Mouse (Mus musculus) G1E (cell line): ENCODE results near the gene Kif21a. TPM values are rescaled to one million over a fixed set of nuclear protein-coding genes. Genes with fewer than 3 reads are reported as not detected.

Experiments
- ATAC-seq: 2 replicates; pipeline ENCODE4 v1.8.0; 2016; ENCODE audit warnings: mild to moderate bottlenecking; ENCODE audit not compliant: insufficient number of reproducible peaks, poor library complexity, low FRiP score, severe bottlenecking; ENCODE audit errors: extremely low read depth
- DNase-seq: peaks from one replicate; pipeline ENCODE4 v3.0.0; 2012; ENCODE audit warnings: low spot score
- H3K27me3 ChIP-seq: 2 replicates; pipeline ENCODE4 v1.6.1; 2012; ENCODE audit warnings: mild to moderate bottlenecking, low read length, inconsistent platforms; ENCODE audit not compliant: insufficient read depth
- H3K36me3 ChIP-seq: replicated peaks from 2 replicates; pipeline ENCODE3; 2012; ENCODE audit warnings: mild to moderate bottlenecking, inconsistent platforms
- H3K4me1 ChIP-seq: 2 replicates; pipeline ENCODE4 v1.6.1; 2012; ENCODE audit warnings: low read depth, low read length, inconsistent platforms, mixed read lengths; ENCODE audit not compliant: insufficient read depth
- H3K4me3 ChIP-seq: 2 replicates; pipeline ENCODE4 v1.5.1; 2012; ENCODE audit warnings: low read depth, mild to moderate bottlenecking, inconsistent platforms, low read length, moderate library complexity, mixed read lengths
- H3K9me3 ChIP-seq: replicated peaks from 2 replicates; pipeline ENCODE4 v1.6.1; 2012; ENCODE audit warnings: inconsistent platforms
- CTCF ChIP-seq: IDR thresholded peaks from 2 replicates; pipeline ENCODE4 v1.5.1; 2012; ENCODE audit warnings: low read depth, low read length, inconsistent platforms, mixed read lengths
- GATA1 ChIP-seq: IDR thresholded peaks from 2 replicates; pipeline ENCODE4 v1.6.1; 2012; ENCODE audit warnings: borderline replicate concordance, low read length, inconsistent platforms, mixed read lengths
- GATA2 ChIP-seq: IDR thresholded peaks from 2 replicates; pipeline ENCODE4 v1.6.1; 2012; ENCODE audit warnings: low read depth, low read length, inconsistent platforms, borderline replicate concordance
- POLR2AphosphoS5 ChIP-seq: IDR thresholded peaks from 2 replicates; pipeline ENCODE4 v1.6.1; 2012; ENCODE audit warnings: low read depth, low read length, inconsistent platforms; ENCODE audit not compliant: insufficient replicate concordance
- TAL1 ChIP-seq: conservative IDR thresholded peaks from 2 replicates; pipeline ENCODE4 v1.6.1; 2012; ENCODE audit warnings: low read depth, low read length, inconsistent platforms, mixed read lengths
- polyA plus RNA-seq: library from polyadenylated mRNA; stranded (reverse); fragments of >175 nt; gene quantifications from 2 replicates; pipeline ENCODE4 v1.2.3, GENCODE M21; 2012
- total RNA-seq, 2 experiments: library from RNA; stranded (forward) in 1 of 2; stranded (reverse) in 1 of 2; fragments of 200-1000 nt in 1 of 2; fragments of >200 nt in 1 of 2; fragmentation: Nextera tagmentation in 1 of 2; gene quantifications; 2 replicates each; pipeline ENCODE4 v1.2.3; 2014 to 2017

The Kif21a gene
- total and polyA plus RNA-seq, 3 experiments: not detected

DNA sequence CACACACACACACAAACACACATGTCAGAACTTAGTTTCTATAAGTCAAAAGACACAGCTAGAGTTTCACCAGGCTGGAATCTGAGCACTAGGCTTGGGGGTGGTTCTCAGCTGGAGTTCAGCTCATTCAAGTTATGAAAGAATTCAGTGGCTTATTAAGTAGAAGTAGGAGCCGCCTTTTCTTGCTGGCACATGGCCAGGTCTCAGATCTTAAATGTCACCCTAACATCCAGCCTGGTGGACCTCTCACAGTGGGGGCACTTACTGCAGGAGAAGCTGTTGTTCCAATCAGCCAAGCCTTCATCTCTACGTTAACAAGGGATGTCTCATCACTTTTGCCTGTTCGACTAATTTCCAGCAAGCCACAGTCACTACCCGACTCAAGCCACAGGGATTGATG is 39.5 kb downstream of the Kif21a start:
- no peaks in the 10 kb centered on the region for H3K27me3 ChIP-seq
- H3K9me3 ChIP-seq: peaks cover 24% of the 10 kb centered on the region
- H3K4me1 ChIP-seq: no peaks in the 10 kb centered on the region
- no peak overlapping the region for H3K4me3 ChIP-seq
- DNase-seq: no peak
- H3K36me3 ChIP-seq: no peaks in the 10 kb centered on the region
- ATAC-seq: no peak
- TF ChIP-seq GATA2 (no peak), CTCF (no peak), GATA1 (no peak), TAL1 (no peak)

DNA sequence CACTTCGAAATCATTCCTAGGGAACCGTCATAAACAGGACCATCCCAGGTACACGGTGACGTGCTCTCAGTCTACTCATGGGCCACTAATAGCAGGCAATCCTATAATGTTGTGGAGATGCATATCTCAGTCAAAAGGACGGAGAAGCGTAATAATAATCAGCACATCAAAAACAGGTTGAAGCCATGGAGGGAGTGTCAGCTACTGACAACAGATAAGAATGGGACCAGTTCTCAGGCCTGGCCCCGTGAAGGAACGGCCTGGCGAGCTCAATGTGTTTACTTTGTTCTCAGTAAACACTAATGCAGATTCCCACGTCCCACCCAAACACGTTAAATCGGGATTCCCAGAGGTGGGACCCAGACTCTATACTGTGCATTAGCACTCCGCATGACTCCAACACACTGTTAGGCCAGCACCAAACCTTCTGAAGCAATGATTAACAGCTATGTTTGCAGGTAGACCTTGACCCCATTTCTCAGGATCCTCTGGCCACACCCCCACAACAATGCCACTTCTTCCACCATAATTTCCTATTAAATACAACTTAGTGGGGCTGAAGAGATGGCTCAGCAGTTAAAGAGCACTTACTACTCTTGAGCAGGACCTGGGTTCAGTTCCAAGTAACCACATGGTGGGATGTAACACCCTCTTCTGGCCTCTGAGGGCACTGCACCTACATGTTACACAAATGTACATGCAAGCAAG is 42.5 kb downstream of the Kif21a start:
- no peaks in the 10 kb centered on the region for H3K4me1 ChIP-seq
- H3K36me3 ChIP-seq: no peaks in the 10 kb centered on the region
- no peak for ATAC-seq
- no peak overlapping the region for H3K4me3 ChIP-seq
- H3K9me3 ChIP-seq: peaks cover 25% of the 10 kb centered on the region
- H3K27me3 ChIP-seq: no peaks in the 10 kb centered on the region
- TF ChIP-seq GATA2 (no peak), POLR2AphosphoS5 (no peak), TAL1 (no peak), CTCF (no peak), GATA1 (no peak)
- DNase-seq: no peak

DNA sequence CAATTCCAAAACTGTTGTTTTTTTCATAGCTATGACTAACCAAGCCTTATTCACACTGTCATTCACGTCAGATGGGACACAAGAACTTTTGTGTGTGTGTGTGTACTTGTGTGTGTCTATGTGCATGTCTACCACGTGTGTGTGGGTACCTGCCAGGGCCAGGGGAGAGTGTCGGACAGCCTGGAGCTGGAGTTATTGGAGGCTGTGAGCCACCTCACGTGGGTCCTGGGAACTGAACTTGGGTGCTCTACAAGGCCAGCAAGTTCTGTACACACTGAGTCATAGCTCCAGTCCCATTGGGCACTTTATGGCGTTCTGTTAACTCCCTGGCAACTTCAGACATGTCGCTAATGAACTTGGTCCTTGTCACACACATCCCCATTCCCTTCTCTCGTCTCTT is 45.0 kb downstream of the Kif21a start:
- Histone ChIP-seq H3K4me1 (no peaks in the 10 kb centered on the region), H3K36me3 (no peaks in the 10 kb centered on the region), H3K27me3 (no peaks in the 10 kb centered on the region), H3K9me3 (peaks cover 32% of the 10 kb centered on the region), H3K4me3 (no peak overlapping the region)
- ATAC-seq (no peak), DNase-seq (no peak)
- TF ChIP-seq TAL1 (no peak), POLR2AphosphoS5 (no peak), GATA1 (no peak), GATA2 (no peak), CTCF (no peak)

DNA sequence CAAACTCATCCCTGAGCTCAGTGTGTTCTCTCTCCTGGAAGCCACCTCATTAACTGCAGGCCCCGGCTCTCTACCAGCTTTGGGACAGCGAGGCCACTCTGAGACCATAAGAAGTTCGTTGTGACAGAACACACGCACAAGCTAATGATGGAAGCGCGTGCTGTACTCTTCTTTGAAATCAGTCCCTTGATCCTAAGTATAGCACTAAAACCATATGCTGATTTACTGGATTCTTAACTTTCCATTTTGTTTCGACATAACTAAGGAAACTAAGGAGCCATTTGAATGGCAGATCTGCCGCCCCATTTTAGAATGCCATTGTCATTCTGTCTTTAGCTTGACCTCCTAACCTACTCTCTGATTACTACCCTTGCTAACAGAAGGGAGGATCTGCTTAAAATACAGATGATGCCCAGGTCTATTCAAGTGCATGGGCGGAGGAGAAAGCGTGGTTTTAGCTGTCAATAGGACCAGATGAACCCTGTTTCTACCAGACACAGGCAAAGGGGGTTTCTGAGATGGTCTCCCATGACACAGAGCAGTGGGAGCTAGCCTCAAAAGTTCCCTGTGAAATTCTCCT is 48.6 kb downstream of the Kif21a start:
- ATAC-seq (no peak), DNase-seq (no peak)
- H3K36me3 ChIP-seq: no peaks in the 10 kb centered on the region
- H3K4me3 ChIP-seq: no peak overlapping the region
- peaks cover 43% of the 10 kb centered on the region for H3K9me3 ChIP-seq
- TF ChIP-seq TAL1 (no peak), GATA2 (no peak), CTCF (no peak), GATA1 (no peak), POLR2AphosphoS5 (no peak)
- H3K27me3 ChIP-seq: no peaks in the 10 kb centered on the region
- no peaks in the 10 kb centered on the region for H3K4me1 ChIP-seq

DNA sequence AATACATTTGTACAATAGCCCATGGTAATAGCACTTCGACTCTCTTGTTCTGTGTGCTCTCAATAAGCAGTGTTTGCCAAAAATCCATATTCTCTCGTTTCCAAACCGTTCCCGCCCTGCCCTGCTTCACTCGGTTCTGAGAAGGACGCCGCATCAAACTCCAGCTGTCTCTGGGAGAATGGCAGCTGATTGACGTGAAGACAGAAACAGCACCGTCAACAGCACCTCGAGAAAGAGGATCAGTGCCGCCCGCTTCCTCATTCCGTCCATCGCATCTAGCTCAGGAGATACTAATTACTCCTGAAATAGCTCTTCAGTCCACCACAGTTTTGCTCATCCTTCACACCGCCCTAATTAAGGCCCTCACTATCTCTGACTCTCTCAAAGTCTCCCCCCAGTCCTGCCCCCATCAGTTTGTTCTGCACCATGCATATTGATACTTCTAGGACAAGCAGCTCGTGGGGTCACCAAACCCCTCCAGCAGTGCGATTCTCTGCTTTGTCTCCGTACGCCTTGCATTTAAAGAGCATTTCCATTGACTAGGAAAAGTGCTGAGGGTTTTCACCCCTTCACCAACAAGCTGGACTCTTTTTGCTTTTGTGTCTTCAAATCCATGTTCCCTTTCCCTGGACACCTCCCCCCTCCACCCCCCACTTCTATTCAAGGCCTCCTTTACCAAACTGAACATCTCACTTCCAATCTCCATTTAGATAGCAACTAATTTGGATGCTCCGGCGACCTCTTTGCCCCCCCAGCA is 49.3 kb downstream of the Kif21a start:
- H3K27me3 ChIP-seq: no peaks in the 10 kb centered on the region
- no peak for ATAC-seq
- peaks cover 41% of the 10 kb centered on the region for H3K9me3 ChIP-seq
- H3K4me1 ChIP-seq: no peaks in the 10 kb centered on the region
- no peaks in the 10 kb centered on the region for H3K36me3 ChIP-seq
- no peak for DNase-seq
- H3K4me3 ChIP-seq: no peak overlapping the region
- TF ChIP-seq GATA2 (no peak), CTCF (no peak), GATA1 (no peak), POLR2AphosphoS5 (no peak), TAL1 (no peak)

DNA sequence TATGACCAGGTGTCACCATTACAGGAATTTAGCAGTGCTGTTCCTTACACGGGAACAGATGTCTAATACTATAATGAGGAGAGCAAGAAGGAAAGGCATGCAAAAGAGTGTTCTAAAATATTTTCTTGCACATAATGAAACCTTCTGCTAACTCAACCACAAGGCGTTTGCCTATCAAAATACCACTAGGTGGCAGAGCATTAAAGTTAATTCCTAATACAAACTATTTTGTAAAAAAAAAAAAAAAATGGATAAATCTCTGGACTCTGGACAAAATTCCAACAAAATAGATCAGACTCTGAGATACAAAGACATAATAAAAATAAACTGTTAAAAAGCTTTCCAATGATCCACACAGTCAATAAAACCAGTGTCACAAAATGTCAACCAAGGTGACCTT is 56.9 kb downstream of the Kif21a start:
- Histone ChIP-seq H3K9me3 (peaks cover 42% of the 10 kb centered on the region), H3K36me3 (no peaks in the 10 kb centered on the region), H3K4me1 (no peaks in the 10 kb centered on the region), H3K27me3 (no peaks in the 10 kb centered on the region), H3K4me3 (no peak overlapping the region)
- TF ChIP-seq POLR2AphosphoS5 (no peak), GATA1 (no peak), TAL1 (no peak), CTCF (no peak), GATA2 (no peak)
- ATAC-seq: no peak
- no peak for DNase-seq

DNA sequence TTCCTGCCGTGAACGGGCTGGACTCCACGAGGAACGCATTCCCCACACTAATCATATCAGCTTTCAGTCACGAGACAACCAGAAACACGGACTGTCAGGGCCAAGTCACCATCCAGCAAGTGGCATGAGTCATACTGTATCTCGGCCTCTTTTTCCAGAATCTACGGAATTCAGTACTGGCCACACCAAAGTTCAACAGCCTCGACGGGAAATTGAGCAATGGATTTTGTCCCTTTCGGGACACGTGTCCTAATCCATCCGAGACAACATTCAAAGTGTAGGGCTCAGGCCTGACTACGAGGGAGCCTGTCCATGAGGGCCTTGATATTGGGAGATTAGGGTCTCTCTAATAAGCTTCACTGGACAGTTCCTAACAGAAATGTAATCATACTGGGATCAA is 57.4 kb downstream of the Kif21a start:
- H3K4me3 ChIP-seq: no peak overlapping the region
- no peaks in the 10 kb centered on the region for H3K36me3 ChIP-seq
- DNase-seq (no peak), ATAC-seq (no peak)
- H3K27me3 ChIP-seq: no peaks in the 10 kb centered on the region
- no peaks in the 10 kb centered on the region for H3K4me1 ChIP-seq
- peaks cover 41% of the 10 kb centered on the region for H3K9me3 ChIP-seq
- TF ChIP-seq TAL1: no peak
- TF ChIP-seq GATA2: no peak
- TF ChIP-seq POLR2AphosphoS5: no peak
- TF ChIP-seq CTCF: no peak
- TF ChIP-seq GATA1: no peak
